Mouse (Mus musculus) heart, embryonic 11.5 days (tissue): ENCODE data around the gene Arhgef38. TPM values are rescaled to one million over a fixed set of nuclear protein-coding genes. Genes with fewer than 3 reads are reported as not detected.

ENCODE experiments used
- ATAC-seq: fragments of 200-750 bp; cut with Nextera tagmentation; replicated peaks from 2 replicates; pipeline ENCODE4 v1.8.0; 2017; ENCODE audit warnings: moderate library complexity; ENCODE audit not compliant: insufficient number of reproducible peaks, low FRiP score, low TSS enrichment
- H3K27ac ChIP-seq: fragments of 300-500 bp; sonication (generic); 2 replicates; pipeline ENCODE4 v1.5.1; 2014; ENCODE audit warnings: mild to moderate bottlenecking, low read depth, low read length
- H3K27me3 ChIP-seq: fragments of 300-500 bp; sonication (generic); 2 replicates; pipeline ENCODE4 v1.6.1; 2014; ENCODE audit warnings: mild to moderate bottlenecking, low read length, mixed read lengths; ENCODE audit not compliant: control insufficient read depth, insufficient read depth
- H3K36me3 ChIP-seq: fragments of 300-500 bp; sonication (generic); 2 replicates; pipeline ENCODE4 v1.6.1; 2014; ENCODE audit warnings: mild to moderate bottlenecking, low read length, moderate library complexity, mixed read lengths; ENCODE audit not compliant: control insufficient read depth, insufficient read depth
- H3K4me1 ChIP-seq: fragments of 300-500 bp; sonication (generic); 2 replicates; pipeline ENCODE4 v1.6.1; 2014; ENCODE audit warnings: low read length; ENCODE audit not compliant: control insufficient read depth, insufficient read depth
- H3K4me2 ChIP-seq: fragments of 300-500 bp; sonication (generic); 2 replicates; pipeline ENCODE4 v1.6.1; 2014; ENCODE audit warnings: mild to moderate bottlenecking, moderate library complexity
- H3K4me3 ChIP-seq: fragments of 300-500 bp; sonication (generic); 2 replicates; pipeline ENCODE4 v1.5.1; 2014; ENCODE audit warnings: low read depth, low read length
- H3K9ac ChIP-seq: fragments of 300-500 bp; sonication (generic); 2 replicates; pipeline ENCODE4 v1.6.1; 2014; ENCODE audit warnings: mild to moderate bottlenecking, low read depth, low read length, moderate library complexity
- H3K9me3 ChIP-seq: fragments of 300-500 bp; sonication (generic); replicated peaks from 2 replicates; pipeline ENCODE4 v1.6.1; 2016; ENCODE audit warnings: low read length; ENCODE audit not compliant: control insufficient read depth
- WGBS: fragments of 180-500 bp; shearing (Covaris S2); extraction: QIAGEN DNeasy Blood & Tissue Kit; methylation state at CpG from one replicate; pipeline ENCODE4 v1.1.7; 2014; ENCODE audit not compliant: insufficient replicate concordance; 5-methylcytosine and 5-hydroxymethylcytosine counted together
- polyA plus RNA-seq: library from polyadenylated mRNA; unstranded; fragments of >200 nt; fragmentation: Nextera tagmentation; extraction: Ambion mirVana; gene quantifications from 2 replicates; pipeline ENCODE4 v1.2.1, GENCODE M21; 2014

Gene Arhgef38
- polyA plus RNA-seq, 1 experiment from 2014 or later: not detected

- Histone ChIP-seq H3K4me2 (no peak overlapping the region), H3K27ac (no peak overlapping the region), H3K4me3 (no peak overlapping the region), H3K36me3 (no peaks in the 10 kb centered on the region), H3K9me3 (no peaks in the 10 kb centered on the region), H3K27me3 (no peaks in the 10 kb centered on the region), H3K9ac (no peak overlapping the region), H3K4me1 (no peaks in the 10 kb centered on the region)
- ATAC-seq: no peak
- 78% methylated on average over 19 of the region's 19 CpGs for whole genome bisulfite sequencing
Observed at GRCm38 (mm10) chr3:133227258-133228012, 7.3 kb downstream of the Arhgef38 start.

GRCm38 (mm10) chr3:133218501-133218900, 16.2 kb downstream of the Arhgef38 start:
- no peaks in the 10 kb centered on the region for H3K36me3 ChIP-seq
- no peaks in the 10 kb centered on the region for H3K27me3 ChIP-seq
- ATAC-seq: no peak
- H3K9me3 ChIP-seq: no peaks in the 10 kb centered on the region
- H3K9ac ChIP-seq: no peak overlapping the region
- WGBS: 74% methylated on average over 7 of the region's 7 CpGs
- H3K4me2 ChIP-seq: no peak overlapping the region
- no peak overlapping the region for H3K4me3 ChIP-seq
- no peaks in the 10 kb centered on the region for H3K4me1 ChIP-seq
- no peak overlapping the region for H3K27ac ChIP-seq

GRCm38 (mm10) chr3:133215198-133215819, 19.4 kb downstream of the Arhgef38 start:
- H3K4me3 ChIP-seq: no peak overlapping the region
- H3K9ac ChIP-seq: no peak overlapping the region
- no peak overlapping the region for H3K27ac ChIP-seq
- H3K36me3 ChIP-seq: no peaks in the 10 kb centered on the region
- H3K27me3 ChIP-seq: no peaks in the 10 kb centered on the region
- no peaks in the 10 kb centered on the region for H3K4me1 ChIP-seq
- no peak overlapping the region for H3K4me2 ChIP-seq
- H3K9me3 ChIP-seq: no peaks in the 10 kb centered on the region
- no peak for ATAC-seq
- 81% methylated on average over 5 of the region's 5 CpGs for WGBS

- ATAC-seq: no peak
- 86% methylated on average over 3 of the region's 3 CpGs for WGBS
- H3K4me1 ChIP-seq: no peaks in the 10 kb centered on the region
- no peaks in the 10 kb centered on the region for H3K27me3 ChIP-seq
- no peak overlapping the region for H3K9ac ChIP-seq
- no peaks in the 10 kb centered on the region for H3K36me3 ChIP-seq
- no peak overlapping the region for H3K27ac ChIP-seq
- H3K9me3 ChIP-seq: no peaks in the 10 kb centered on the region
- H3K4me2 ChIP-seq: no peak overlapping the region
- no peak overlapping the region for H3K4me3 ChIP-seq
Observed at GRCm38 (mm10) chr3:133213434-133214114, 21.2 kb downstream of the Arhgef38 start.

- no peak for ATAC-seq
- H3K4me2 ChIP-seq: no peak overlapping the region
- H3K4me1 ChIP-seq: no peaks in the 10 kb centered on the region
- H3K9me3 ChIP-seq: no peaks in the 10 kb centered on the region
- no peaks in the 10 kb centered on the region for H3K27me3 ChIP-seq
- 89% methylated on average over 3 of the region's 3 CpGs for WGBS
- no peak overlapping the region for H3K4me3 ChIP-seq
- no peak overlapping the region for H3K9ac ChIP-seq
- H3K27ac ChIP-seq: no peak overlapping the region
- no peaks in the 10 kb centered on the region for H3K36me3 ChIP-seq
Observed at GRCm38 (mm10) chr3:133211324-133211723, 23.4 kb downstream of the Arhgef38 start.

- H3K9me3 ChIP-seq: no peaks in the 10 kb centered on the region
- H3K4me2 ChIP-seq: no peak overlapping the region
- no peaks in the 10 kb centered on the region for H3K27me3 ChIP-seq
- no peaks in the 10 kb centered on the region for H3K4me1 ChIP-seq
- 75% methylated on average over 2 of the region's 2 CpGs for WGBS
- no peak overlapping the region for H3K9ac ChIP-seq
- no peak overlapping the region for H3K4me3 ChIP-seq
- ATAC-seq: no peak
- H3K27ac ChIP-seq: no peak overlapping the region
- no peaks in the 10 kb centered on the region for H3K36me3 ChIP-seq
Observed at GRCm38 (mm10) chr3:133203713-133204112, 31.0 kb downstream of the Arhgef38 start.

- no peak for ATAC-seq
- Histone ChIP-seq H3K9ac (no peak overlapping the region), H3K9me3 (no peaks in the 10 kb centered on the region), H3K27ac (no peak overlapping the region), H3K36me3 (no peaks in the 10 kb centered on the region), H3K4me3 (no peak overlapping the region), H3K4me1 (no peaks in the 10 kb centered on the region), H3K4me2 (no peak overlapping the region), H3K27me3 (no peaks in the 10 kb centered on the region)
- 79% methylated on average over 13 of the region's 13 CpGs for WGBS
Observed at GRCm38 (mm10) chr3:133202171-133202570, 32.6 kb downstream of the Arhgef38 start.

GRCm38 (mm10) chr3:133188930-133189329, 45.8 kb downstream of the Arhgef38 start:
- no peak overlapping the region for H3K9ac ChIP-seq
- no peak overlapping the region for H3K27ac ChIP-seq
- H3K9me3 ChIP-seq: no peaks in the 10 kb centered on the region
- H3K4me3 ChIP-seq: no peak overlapping the region
- WGBS: 77% methylated on average over 3 of the region's 3 CpGs
- no peak overlapping the region for H3K4me2 ChIP-seq
- H3K27me3 ChIP-seq: no peaks in the 10 kb centered on the region
- no peak for ATAC-seq
- no peaks in the 10 kb centered on the region for H3K36me3 ChIP-seq
- no peaks in the 10 kb centered on the region for H3K4me1 ChIP-seq
